Mouse (Mus musculus): Measurements from ENCODE around the gene Stx7. TPM values are rescaled to one million over a fixed set of nuclear protein-coding genes. Genes with fewer than 3 reads are reported as not detected.

Stx7 gene
- polyA plus RNA-seq, 1 experiment from 2014 or later = 167 TPM

- ATAC-seq (replicated peaks; ENCODE audit: low FRiP score, low read depth) (no peak), DNase-seq (ENCODE audit: low spot score) (no peak)
- H3K27me3 ChIP-seq (ENCODE audit: insufficient read depth, low read length) = no peaks in the 10 kb centered on the region
- no peaks in the 10 kb centered on the region for H3K9me3 ChIP-seq (replicated peaks; ENCODE audit: low read length)
- no peak overlapping the region for H3K4me2 ChIP-seq (ENCODE audit: low read length)
- no peaks in the 10 kb centered on the region for H3K36me3 ChIP-seq (ENCODE audit: insufficient read depth, low read length)
- WGBS = 56% methylated on average over 12 of the region's 12 CpGs
- no peak for TF ChIP-seq CTCF (IDR thresholded peaks at IDR 0.05; ENCODE audit: low read depth)
- no peak overlapping the region for H3K9ac ChIP-seq (ENCODE audit: low read depth, low read length)
- H3K4me3 ChIP-seq (replicated peaks; ENCODE audit: low read depth, low read length) = no peak overlapping the region
- no peak overlapping the region for H3K27ac ChIP-seq
- peaks cover 3% of the 10 kb centered on the region; the same call in 1 of the 2 replicates for H3K4me1 ChIP-seq (replicated peaks; ENCODE audit: insufficient read depth, low read length)
Observed at GRCm38 (mm10) chr10:24228318-24229183, 79.4 kb downstream of the Stx7 start.

- TF ChIP-seq CTCF (IDR thresholded peaks at IDR 0.05; ENCODE audit: low read depth) = no peak
- DNase-seq (ENCODE audit: low spot score) = no peak
- Histone ChIP-seq H3K27me3 (ENCODE audit: insufficient read depth, low read length) (no peaks in the 10 kb centered on the region), H3K9me3 (replicated peaks; ENCODE audit: low read length) (no peaks in the 10 kb centered on the region), H3K4me2 (ENCODE audit: low read length) (no peak overlapping the region), H3K9ac (ENCODE audit: low read depth, low read length) (no peak overlapping the region), H3K4me3 (replicated peaks; ENCODE audit: low read depth, low read length) (no peak overlapping the region), H3K27ac (no peak overlapping the region), H3K4me1 (replicated peaks; ENCODE audit: insufficient read depth, low read length) (no peaks in the 10 kb centered on the region; the same call in 1 of the 2 replicates), H3K36me3 (ENCODE audit: insufficient read depth, low read length) (no peaks in the 10 kb centered on the region)
- ATAC-seq (replicated peaks; ENCODE audit: low FRiP score, low read depth) = no peak
- 75% methylated on average over 4 of the region's 4 CpGs for WGBS
Observed at GRCm38 (mm10) chr10:24232281-24232680, 83.2 kb downstream of the Stx7 start.

GRCm38 (mm10) chr10:24235426-24236283, 86.6 kb downstream of the Stx7 start:
- no peak overlapping the region for H3K27ac ChIP-seq
- H3K4me2 ChIP-seq (ENCODE audit: low read length) = peak overlapping the region; percentile 33
- no peaks in the 10 kb centered on the region for H3K27me3 ChIP-seq (ENCODE audit: insufficient read depth, low read length)
- 35% methylated on average over 23 of the region's 23 CpGs for WGBS
- no peak overlapping the region for H3K4me3 ChIP-seq (replicated peaks; ENCODE audit: low read depth, low read length)
- TF ChIP-seq CTCF (IDR thresholded peaks at IDR 0.05; ENCODE audit: low read depth) = no peak
- peaks cover 5% of the 10 kb centered on the region; the same call in 1 of the 2 replicates for H3K9me3 ChIP-seq (replicated peaks; ENCODE audit: low read length)
- ATAC-seq (replicated peaks; ENCODE audit: low FRiP score, low read depth) (no peak; the same call in 1 of the 2 replicates), DNase-seq (ENCODE audit: low spot score) (peak; percentile 32)
- no peaks in the 10 kb centered on the region for H3K36me3 ChIP-seq (ENCODE audit: insufficient read depth, low read length)
- no peaks in the 10 kb centered on the region; the same call in 1 of the 2 replicates for H3K4me1 ChIP-seq (replicated peaks; ENCODE audit: insufficient read depth, low read length)
- H3K9ac ChIP-seq (ENCODE audit: low read depth, low read length) = 0 out of 2 replicates have a peak overlapping the region, but pooled peaks have one; percentile 18

Other genes with a start within 250 kb of the Stx7 start
- not detected in 2 replicates for gene Taar1, start 228.9 kb upstream of the Stx7 start, polyA plus RNA-seq (2015; fragmentation: Nextera tagmentation; extraction: Ambion mirVana)
- gene Taar2, start 210.7 kb upstream of the Stx7 start, polyA plus RNA-seq (2015; fragmentation: Nextera tagmentation; extraction: Ambion mirVana) = 0.31 and 0.41 TPM in 2 replicates
- gene Taar3, start 199.7 kb upstream of the Stx7 start, polyA plus RNA-seq (2015; fragmentation: Nextera tagmentation; extraction: Ambion mirVana) = not detected in 2 replicates
- not detected in 2 replicates for gene Taar4, start 188.8 kb upstream of the Stx7 start, polyA plus RNA-seq (2015; fragmentation: Nextera tagmentation; extraction: Ambion mirVana)
- 0.23 and 0.30 TPM in 2 replicates for gene Taar5, start 178.6 kb upstream of the Stx7 start, polyA plus RNA-seq (2015; fragmentation: Nextera tagmentation; extraction: Ambion mirVana)
- gene Taar6, start 163.7 kb upstream of the Stx7 start, polyA plus RNA-seq (2015; fragmentation: Nextera tagmentation; extraction: Ambion mirVana) = not detected in 2 replicates
- gene Taar7a, start 155.8 kb upstream of the Stx7 start, polyA plus RNA-seq (2015; fragmentation: Nextera tagmentation; extraction: Ambion mirVana) = not detected in 2 replicates
- gene Taar7b, start 149.4 kb upstream of the Stx7 start, polyA plus RNA-seq (2015; fragmentation: Nextera tagmentation; extraction: Ambion mirVana) = not detected in 2 replicates
- not detected in 2 replicates for gene Taar7d, start 122.1 kb upstream of the Stx7 start, polyA plus RNA-seq (2015; fragmentation: Nextera tagmentation; extraction: Ambion mirVana)
- not detected in 2 replicates for gene Taar7e, start 111.7 kb upstream of the Stx7 start, polyA plus RNA-seq (2015; fragmentation: Nextera tagmentation; extraction: Ambion mirVana)
- gene Taar7f, start 99.8 kb upstream of the Stx7 start, polyA plus RNA-seq (2015; fragmentation: Nextera tagmentation; extraction: Ambion mirVana) = not detected in 2 replicates
- not detected in 2 replicates for gene Taar8a, start 72.8 kb upstream of the Stx7 start, polyA plus RNA-seq (2015; fragmentation: Nextera tagmentation; extraction: Ambion mirVana)
- gene Taar8b, start 57.0 kb upstream of the Stx7 start, polyA plus RNA-seq (2015; fragmentation: Nextera tagmentation; extraction: Ambion mirVana) = not detected in 2 replicates
- gene Taar8c, start 47.4 kb upstream of the Stx7 start, polyA plus RNA-seq (2015; fragmentation: Nextera tagmentation; extraction: Ambion mirVana) = not detected in 2 replicates
- gene Taar9, start 39.8 kb upstream of the Stx7 start, polyA plus RNA-seq (2015; fragmentation: Nextera tagmentation; extraction: Ambion mirVana) = not detected in 2 replicates
- gene Moxd1, start 74.2 kb downstream of the Stx7 start, polyA plus RNA-seq (2015; fragmentation: Nextera tagmentation; extraction: Ambion mirVana) = 12.0 and 12.4 TPM in 2 replicates

All from kidney, postnatal 0 days (tissue).